Mouse (Mus musculus) layer of hippocampus, adult 2 months (tissue): ENCODE data around the gene Esrrg. TPM values are rescaled to one million over a fixed set of nuclear protein-coding genes. Genes with fewer than 3 reads are reported as not detected.

Experiments
- DNase-seq, 2 experiments: peaks; one replicate each; pipeline ENCODE4 v3.0.0; 2022; ENCODE audit warnings: low spot score in 2 of 2
- H3K27ac ChIP-seq: fragments of 200-600 bp; 2 replicates; pipeline ENCODE4 v1.8.1; 2022
- H3K4me3 ChIP-seq: fragments of 200-600 bp; 2 replicates; pipeline ENCODE4 v1.8.1; 2022; ENCODE audit warnings: mild to moderate bottlenecking
- CTCF ChIP-seq: fragments of 200-600 bp; conservative IDR thresholded peaks from 2 replicates; pipeline ENCODE4 v1.8.1; 2022; ENCODE audit warnings: antibody characterized with exemption, mild to moderate bottlenecking, moderate library complexity
- total RNA-seq, 2 experiments: library from RNA; stranded (reverse); gene quantifications; 2 replicates each; pipeline ENCODE4 v1.2.3; 2021

Gene Esrrg
- total RNA-seq, 2 experiments from 2014 or later = 10.9 to 12.6 TPM

GRCm38 (mm10) chr1:187997584-187998338, 389.2 kb downstream of the Esrrg start:
- Histone ChIP-seq H3K27ac (no peak overlapping the region), H3K4me3 (peak overlapping the region; percentile 54)
- DNase-seq = peak; percentile 1 to 21
- TF ChIP-seq CTCF = no peak

GRCm38 (mm10) chr1:187999121-187999520, 390.5 kb downstream of the Esrrg start:
- no peak for DNase-seq
- Histone ChIP-seq H3K4me3 (no peak overlapping the region), H3K27ac (no peak overlapping the region)
- no peak for TF ChIP-seq CTCF

- no peak for DNase-seq
- no peak overlapping the region for H3K4me3 ChIP-seq
Observed at GRCm38 (mm10) chr1:188000189-188000588, 391.6 kb downstream of the Esrrg start.

GRCm38 (mm10) chr1:188006820-188007491, 398.4 kb downstream of the Esrrg start:
- TF ChIP-seq CTCF = no peak
- no peak overlapping the region for H3K4me3 ChIP-seq
- H3K27ac ChIP-seq = no peak overlapping the region
- no peak for DNase-seq

More at GRCm38 (mm10) chr1:188000189-188000588, 391.6 kb downstream of the Esrrg start:
- H3K27ac ChIP-seq = no peak overlapping the region
- no peak for TF ChIP-seq CTCF

GRCm38 (mm10) chr1:188008476-188008875, 399.9 kb downstream of the Esrrg start:
- no peak for TF ChIP-seq CTCF
- DNase-seq = no peak
- Histone ChIP-seq H3K27ac (no peak overlapping the region), H3K4me3 (no peak overlapping the region)

- TF ChIP-seq CTCF = no peak
- DNase-seq = no peak
- Histone ChIP-seq H3K27ac (no peak overlapping the region), H3K4me3 (no peak overlapping the region)
Observed at GRCm38 (mm10) chr1:188009868-188010267, 401.3 kb downstream of the Esrrg start.

- Histone ChIP-seq H3K4me3 (no peak overlapping the region), H3K27ac (no peak overlapping the region)
- TF ChIP-seq CTCF = no peak
- no peak for DNase-seq
Observed at GRCm38 (mm10) chr1:188010860-188011259, 402.3 kb downstream of the Esrrg start.

GRCm38 (mm10) chr1:188014411-188014810, 405.8 kb downstream of the Esrrg start:
- Histone ChIP-seq H3K27ac (no peak overlapping the region), H3K4me3 (no peak overlapping the region)
- DNase-seq = peak; percentile 26 to 40
- no peak for TF ChIP-seq CTCF

- DNase-seq = no peak
- no peak for TF ChIP-seq CTCF
- no peak overlapping the region for H3K4me3 ChIP-seq
- no peak overlapping the region for H3K27ac ChIP-seq
Observed at GRCm38 (mm10) chr1:188017956-188018862, 409.6 kb downstream of the Esrrg start.

- no peak overlapping the region for H3K27ac ChIP-seq
- no peak overlapping the region for H3K4me3 ChIP-seq
- DNase-seq = no peak
- TF ChIP-seq CTCF = no peak
Observed at GRCm38 (mm10) chr1:188029205-188029604, 420.6 kb downstream of the Esrrg start.

GRCm38 (mm10) chr1:188030116-188030515, 421.5 kb downstream of the Esrrg start:
- no peak for DNase-seq
- TF ChIP-seq CTCF = no peak
- no peak overlapping the region for H3K27ac ChIP-seq
- H3K4me3 ChIP-seq = no peak overlapping the region

GRCm38 (mm10) chr1:188031276-188031675, 422.7 kb downstream of the Esrrg start:
- Histone ChIP-seq H3K27ac (no peak overlapping the region), H3K4me3 (no peak overlapping the region)
- no peak for DNase-seq
- no peak for TF ChIP-seq CTCF

GRCm38 (mm10) chr1:188035957-188036356, 427.4 kb downstream of the Esrrg start:
- Histone ChIP-seq H3K27ac (no peak overlapping the region), H3K4me3 (no peak overlapping the region)
- DNase-seq = no peak
- no peak for TF ChIP-seq CTCF
